Mouse (Mus musculus) kidney, postnatal 0 days (tissue): ENCODE data around the gene Sh2d1a. TPM values are rescaled to one million over a fixed set of nuclear protein-coding genes. Genes with fewer than 3 reads are reported as not detected.

ENCODE experiments used
- ATAC-seq: fragments of 200-750 bp; cut with Nextera tagmentation; replicated peaks from 2 replicates; pipeline ENCODE4 v1.8.0; 2017; ENCODE audit warnings: low read depth, moderate number of reproducible peaks, moderate TSS enrichment, moderate library complexity; ENCODE audit not compliant: low FRiP score
- DNase-seq: peaks from one replicate; pipeline ENCODE4 v3.0.0-alpha.2; 2016; ENCODE audit warnings: low spot score
- H3K27ac ChIP-seq: fragments of 300-500 bp; sonication (generic); 2 replicates; pipeline ENCODE4 v1.5.1; 2014; ENCODE audit warnings: mild to moderate bottlenecking
- H3K27me3 ChIP-seq: fragments of 300-500 bp; sonication (generic); 2 replicates; pipeline ENCODE4 v1.6.1; 2014; ENCODE audit warnings: low read length, mixed read lengths; ENCODE audit not compliant: insufficient read depth
- H3K36me3 ChIP-seq: fragments of 300-500 bp; sonication (generic); 2 replicates; pipeline ENCODE4 v1.6.1; 2014; ENCODE audit warnings: low read length, mixed read lengths; ENCODE audit not compliant: insufficient read depth
- H3K4me1 ChIP-seq: fragments of 300-500 bp; sonication (generic); replicated peaks from 2 replicates; pipeline ENCODE4 v1.6.1; 2014; ENCODE audit warnings: antibody characterized with exemption, low read length, mixed read lengths; ENCODE audit not compliant: insufficient read depth
- H3K4me2 ChIP-seq: fragments of 300-500 bp; sonication (generic); 2 replicates; pipeline ENCODE4 v1.6.1; 2014; ENCODE audit warnings: mild to moderate bottlenecking, low read length, moderate library complexity, mixed read lengths
- H3K4me3 ChIP-seq: fragments of 300-500 bp; sonication (generic); replicated peaks from 2 replicates; pipeline ENCODE4 v1.5.1; 2014; ENCODE audit warnings: low read depth, low read length
- H3K9ac ChIP-seq: fragments of 300-500 bp; sonication (generic); 2 replicates; pipeline ENCODE4 v1.6.1; 2014; ENCODE audit warnings: low read depth, low read length
- H3K9me3 ChIP-seq: fragments of 300-500 bp; sonication (generic); replicated peaks from 2 replicates; pipeline ENCODE4 v1.6.1; 2016; ENCODE audit warnings: low read length, inconsistent platforms, mixed read lengths
- CTCF ChIP-seq: IDR thresholded peaks from 2 replicates; pipeline ENCODE4 v1.5.1; 2016; ENCODE audit warnings: antibody characterized with exemption, low read depth, mild to moderate bottlenecking, moderate library complexity
- WGBS: fragments of 180-500 bp; shearing (Covaris S2); extraction: QIAGEN DNeasy Blood & Tissue Kit; methylation state at CpG from one replicate; pipeline ENCODE4 v1.1.7; 2014; 5-methylcytosine and 5-hydroxymethylcytosine counted together
- polyA plus RNA-seq: library from polyadenylated mRNA; unstranded; fragments of >200 nt; fragmentation: Nextera tagmentation; extraction: Ambion mirVana; gene quantifications from 2 replicates; pipeline ENCODE4 v1.2.1, GENCODE M21; 2015

Sh2d1a gene
- polyA plus RNA-seq, 1 experiment from 2014 or later: 0.13 TPM

DNA sequence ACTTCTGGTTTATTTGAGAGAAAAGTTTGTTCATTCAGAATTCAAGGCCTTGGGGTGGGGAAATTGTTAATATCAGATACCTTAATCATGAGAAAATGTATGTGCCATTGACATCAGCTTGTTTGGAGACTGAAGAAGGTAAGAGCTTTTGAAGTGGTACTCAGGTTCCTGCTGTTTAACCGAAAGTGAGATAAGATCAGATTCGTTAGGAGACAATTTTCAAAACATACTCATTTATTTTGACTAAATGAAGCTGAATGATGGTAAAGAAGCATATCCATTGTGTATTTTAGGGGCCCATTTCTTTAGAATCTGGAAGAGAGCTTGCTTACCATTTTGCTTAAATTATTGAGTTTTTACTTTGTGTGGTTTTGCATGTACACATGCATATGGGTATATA is 8.9 kb downstream of the Sh2d1a start:
- no peak overlapping the region for H3K4me3 ChIP-seq
- no peaks in the 10 kb centered on the region for H3K36me3 ChIP-seq
- H3K9ac ChIP-seq: no peak overlapping the region
- TF ChIP-seq CTCF: no peak
- no peak overlapping the region for H3K4me2 ChIP-seq
- no peaks in the 10 kb centered on the region for H3K27me3 ChIP-seq
- no peaks in the 10 kb centered on the region for H3K4me1 ChIP-seq
- H3K27ac ChIP-seq: no peak overlapping the region
- ATAC-seq: no peak
- no peak for DNase-seq
- H3K9me3 ChIP-seq: no peaks in the 10 kb centered on the region
- 83% methylated on average over 2 of the region's 2 CpGs for WGBS

DNA sequence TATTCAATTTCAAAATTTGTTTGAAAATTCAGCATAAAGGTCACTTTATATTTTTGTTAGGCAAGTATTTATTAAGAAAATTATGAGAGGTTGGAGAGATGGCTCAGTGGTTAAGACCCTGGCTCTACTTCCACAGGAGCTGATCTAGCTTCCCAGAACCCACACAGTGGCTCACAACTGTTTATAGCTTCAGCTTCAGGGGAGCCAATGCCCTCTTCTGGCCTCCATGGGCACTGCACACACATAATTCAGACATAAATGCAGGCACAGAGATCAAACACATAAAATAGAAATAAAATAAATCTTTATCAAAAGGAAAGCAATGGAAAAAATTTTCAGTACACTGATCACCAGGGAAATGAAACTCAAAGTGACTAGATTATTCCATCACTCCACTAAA is 10.3 kb downstream of the Sh2d1a start:
- H3K27ac ChIP-seq: no peak overlapping the region
- no peaks in the 10 kb centered on the region for H3K9me3 ChIP-seq
- no peak overlapping the region for H3K4me2 ChIP-seq
- H3K36me3 ChIP-seq: no peaks in the 10 kb centered on the region
- peak; percentile 40 for TF ChIP-seq CTCF
- ATAC-seq (no peak), DNase-seq (no peak)
- H3K4me1 ChIP-seq: no peaks in the 10 kb centered on the region
- H3K9ac ChIP-seq: no peak overlapping the region
- no peaks in the 10 kb centered on the region for H3K27me3 ChIP-seq
- no peak overlapping the region for H3K4me3 ChIP-seq

DNA sequence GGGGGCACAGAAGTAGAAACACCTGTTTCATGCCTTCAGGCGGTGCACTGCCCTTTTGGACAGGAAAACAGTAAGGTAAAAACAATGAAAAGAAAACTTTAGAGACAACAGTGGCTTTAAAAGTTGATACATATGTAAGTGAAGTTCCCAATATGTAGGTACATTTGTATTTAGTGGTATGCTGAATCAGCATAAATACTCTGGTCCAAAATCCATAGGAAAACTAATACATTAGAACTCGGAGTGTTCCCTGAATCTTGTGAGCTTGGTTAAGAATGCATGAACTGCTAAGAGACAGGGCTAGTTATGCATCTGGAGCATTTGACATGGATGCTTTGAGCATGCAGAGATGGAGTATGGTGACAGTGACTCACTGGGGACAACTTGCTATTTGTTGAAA is 20.6 kb downstream of the Sh2d1a start:
- Histone ChIP-seq H3K27ac (no peak overlapping the region), H3K9ac (no peak overlapping the region), H3K36me3 (no peaks in the 10 kb centered on the region), H3K27me3 (no peaks in the 10 kb centered on the region), H3K9me3 (no peaks in the 10 kb centered on the region), H3K4me3 (no peak overlapping the region), H3K4me1 (no peaks in the 10 kb centered on the region), H3K4me2 (no peak overlapping the region)
- TF ChIP-seq CTCF: no peak
- DNase-seq (no peak), ATAC-seq (no peak)
- WGBS: 90% methylated on average over 2 of the region's 2 CpGs

DNA sequence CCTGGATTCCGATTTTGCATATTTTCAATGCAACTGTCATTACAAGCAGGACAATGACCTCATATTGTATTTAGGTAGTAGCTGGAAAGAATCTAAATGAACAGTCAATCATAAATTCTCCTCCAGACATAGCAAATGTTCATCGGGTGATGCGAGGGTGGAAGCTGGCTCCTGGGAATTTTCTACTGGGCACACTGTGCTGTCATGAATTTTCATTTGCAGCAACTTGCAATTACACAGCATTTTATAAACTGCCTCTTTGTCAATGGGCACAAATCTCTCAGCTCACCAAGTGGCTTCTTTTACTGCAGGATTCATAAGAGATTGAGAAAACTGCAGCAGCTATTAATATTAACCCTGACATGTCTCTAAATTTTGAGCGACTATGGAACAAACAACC is 28.4 kb downstream of the Sh2d1a start:
- Histone ChIP-seq H3K9me3 (no peaks in the 10 kb centered on the region), H3K36me3 (no peaks in the 10 kb centered on the region), H3K27ac (no peak overlapping the region), H3K4me2 (no peak overlapping the region), H3K27me3 (no peaks in the 10 kb centered on the region), H3K4me1 (no peaks in the 10 kb centered on the region), H3K9ac (no peak overlapping the region), H3K4me3 (no peak overlapping the region)
- TF ChIP-seq CTCF: no peak
- whole genome bisulfite sequencing: 79% methylated on average over 4 of the region's 4 CpGs
- DNase-seq (no peak), ATAC-seq (no peak)

DNA sequence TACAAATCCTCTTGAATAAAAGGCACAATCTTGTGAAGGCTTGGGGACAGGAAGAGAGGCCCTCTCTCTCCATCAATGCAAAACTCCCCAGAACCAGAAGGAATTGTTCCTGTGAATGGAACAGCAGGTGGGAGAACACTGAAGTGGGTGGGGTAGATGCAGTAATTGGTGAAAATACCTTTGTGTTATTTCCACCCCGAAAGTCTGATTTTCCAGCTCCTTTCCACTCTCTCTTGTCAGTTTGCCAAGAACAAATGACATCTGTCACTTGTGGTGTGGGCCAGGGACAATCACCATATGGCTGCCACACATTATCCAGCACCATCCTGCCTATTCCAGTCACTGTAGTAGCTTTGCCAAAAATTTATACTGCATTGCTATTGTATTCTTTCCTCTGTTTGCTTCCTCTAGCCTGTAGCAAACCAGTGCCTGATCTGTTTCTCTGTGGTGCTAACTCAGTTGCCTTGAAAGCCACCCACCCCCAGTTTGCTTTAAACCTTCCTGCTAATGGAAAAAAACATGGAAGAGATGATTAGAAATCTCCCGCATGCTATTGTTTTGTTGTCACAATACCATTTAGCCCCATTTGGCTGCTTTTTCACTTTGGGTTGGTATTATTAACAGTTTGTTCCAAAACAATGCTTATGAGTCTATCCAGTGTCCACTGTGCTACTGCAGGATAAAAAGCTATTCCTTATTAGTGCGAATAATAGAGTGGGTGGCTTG is 37.9 kb downstream of the Sh2d1a start:
- Histone ChIP-seq H3K9me3 (no peaks in the 10 kb centered on the region), H3K27me3 (no peaks in the 10 kb centered on the region), H3K9ac (no peak overlapping the region), H3K4me1 (no peaks in the 10 kb centered on the region), H3K27ac (no peak overlapping the region), H3K4me3 (peak overlapping the region; percentile 21), H3K4me2 (peak overlapping the region; percentile 45), H3K36me3 (no peaks in the 10 kb centered on the region)
- TF ChIP-seq CTCF: no peak
- WGBS: 37% methylated on average over 3 of the region's 3 CpGs
- DNase-seq: no peak
- no peak for ATAC-seq

DNA sequence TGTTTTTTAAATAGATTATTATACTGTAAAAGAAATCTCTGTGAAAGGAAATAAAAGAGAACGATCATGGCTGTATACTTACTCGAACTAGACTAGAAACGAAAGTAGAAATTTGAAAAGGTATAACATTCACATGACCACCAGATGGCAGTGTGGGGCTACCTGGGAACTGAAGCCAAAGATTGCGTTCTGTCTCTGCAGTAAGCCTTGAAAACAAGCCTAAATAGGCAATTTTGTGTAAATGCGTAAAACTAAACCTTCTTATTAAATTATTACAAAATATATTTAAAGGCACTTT is 38.5 kb downstream of the Sh2d1a start:
- ATAC-seq (no peak), DNase-seq (peak; percentile 83)
- H3K27ac ChIP-seq: no peak overlapping the region
- H3K36me3 ChIP-seq: no peaks in the 10 kb centered on the region
- H3K4me3 ChIP-seq: peak overlapping the region; percentile 21
- H3K9me3 ChIP-seq: no peaks in the 10 kb centered on the region
- peak; percentile 81 for TF ChIP-seq CTCF
- H3K27me3 ChIP-seq: no peaks in the 10 kb centered on the region
- H3K9ac ChIP-seq: no peak overlapping the region
- peak overlapping the region; percentile 45 for H3K4me2 ChIP-seq
- no peaks in the 10 kb centered on the region for H3K4me1 ChIP-seq
- WGBS: 48% methylated on average over 5 of the region's 5 CpGs

DNA sequence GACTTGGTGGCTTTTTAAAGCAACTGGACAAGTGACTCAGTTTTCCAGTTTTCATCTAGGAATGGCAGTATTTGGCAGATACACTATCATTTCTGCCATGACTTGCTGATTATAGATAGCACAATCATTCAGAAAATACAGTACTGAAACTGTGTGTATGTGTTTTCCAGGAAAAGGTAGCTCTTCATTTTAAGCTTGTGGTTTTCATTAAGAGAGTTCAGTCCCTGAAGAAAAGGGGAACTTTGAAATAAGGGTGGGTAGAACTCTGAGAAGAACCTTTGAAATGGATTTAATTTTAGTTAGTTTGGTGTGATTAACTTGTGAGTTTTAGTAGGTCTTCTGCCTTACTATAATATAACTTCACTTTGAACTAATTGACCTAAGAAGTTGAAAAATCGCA is 42.8 kb downstream of the Sh2d1a start:
- no peak for DNase-seq

More for the DNA sequence above, 42.8 kb downstream of the Sh2d1a start:
- Histone ChIP-seq H3K27ac (no peak overlapping the region), H3K4me2 (no peak overlapping the region), H3K9ac (no peak overlapping the region), H3K4me1 (no peaks in the 10 kb centered on the region), H3K36me3 (no peaks in the 10 kb centered on the region), H3K9me3 (no peaks in the 10 kb centered on the region), H3K27me3 (no peaks in the 10 kb centered on the region), H3K4me3 (no peak overlapping the region)
- WGBS: 75% methylated on average over 1 of the region's 1 CpGs
- no peak for TF ChIP-seq CTCF
- ATAC-seq: no peak
